Mouse (Mus musculus) CH12.LX (cell line): Measurements from ENCODE around the gene Nbas. TPM values are rescaled to one million over a fixed set of nuclear protein-coding genes. Genes with fewer than 3 reads are reported as not detected.

Source experiments
- DNase-seq: peaks from one replicate; pipeline ENCODE4 v3.0.0-alpha.2; 2013; ENCODE audit errors: extremely low read depth
- H3K27ac ChIP-seq: 2 replicates; pipeline ENCODE4 v1.5.1; 2012; ENCODE audit warnings: low read depth, mild to moderate bottlenecking, control low read depth, moderate library complexity; ENCODE audit not compliant: insufficient read depth
- H3K27me3 ChIP-seq: replicated peaks from 2 replicates; pipeline ENCODE3; 2012; ENCODE audit warnings: inconsistent platforms
- H3K36me3 ChIP-seq, 2 experiments: replicated peaks in 1 of 2; 2 replicates each; pipeline versions ENCODE3 to v1.6.1; 2012; ENCODE audit warnings: inconsistent platforms in 1 of 2, low read length in 1 of 2, mild to moderate bottlenecking in 1 of 2, mixed read lengths in 1 of 2, moderate library complexity in 1 of 2; ENCODE audit not compliant: control insufficient read depth in 1 of 2, insufficient read depth in 1 of 2
- H3K4me1 ChIP-seq, 2 experiments: 2 replicates each; pipeline ENCODE4 v1.6.1; 2012; ENCODE audit warnings: inconsistent platforms in 1 of 2, moderate library complexity in 1 of 2; ENCODE audit not compliant: insufficient read depth in 2 of 2, control insufficient read depth in 1 of 2
- H3K4me2 ChIP-seq: 2 replicates; pipeline ENCODE4 v1.6.1; 2012; ENCODE audit warnings: low read depth, mild to moderate bottlenecking, control low read depth; ENCODE audit not compliant: poor library complexity, insufficient read depth, severe bottlenecking
- H3K4me3 ChIP-seq, 3 experiments: fragments of 150-350 bp in 1 of 3; sonication (generic) in 1 of 3; replicated peaks in 1 of 3; 2 replicates each; pipeline versions ENCODE3 to v1.5.1; 2011 to 2012; ENCODE audit warnings: low read depth in 2 of 3, low read length in 2 of 3, mild to moderate bottlenecking in 2 of 3, moderate library complexity in 2 of 3, control low read depth in 1 of 3, improper control_type of control experiment in 1 of 3, inconsistent platforms in 1 of 3, mixed read lengths in 1 of 3; ENCODE audit not compliant: poor library complexity in 1 of 3
- H3K79me2 ChIP-seq: replicated peaks from 2 replicates; pipeline ENCODE4 v1.6.1; 2012; ENCODE audit warnings: mild to moderate bottlenecking, moderate library complexity; ENCODE audit not compliant: control insufficient read depth, poor library complexity, insufficient read depth, severe bottlenecking; ENCODE audit errors: extremely low read depth
- H3K9ac ChIP-seq: 2 replicates; pipeline ENCODE4 v1.6.1; 2012; ENCODE audit warnings: low read depth, mild to moderate bottlenecking, control low read depth, moderate library complexity; ENCODE audit not compliant: insufficient read depth
- H3K9me3 ChIP-seq: replicated peaks from 2 replicates; pipeline ENCODE3; 2012; ENCODE audit warnings: low read length, inconsistent platforms, mixed read lengths
- CHD2 ChIP-seq: IDR thresholded peaks from 2 replicates; pipeline ENCODE4 v1.6.1; 2011; ENCODE audit warnings: low read length, improper control_type of control experiment
- CTCF ChIP-seq, 2 experiments: IDR thresholded peaks in 1 of 2; conservative IDR thresholded peaks in 1 of 2; 2 replicates each; pipeline ENCODE4 v1.5.1; 2011 to 2012; ENCODE audit warnings: low read depth in 2 of 2, low read length in 2 of 2, improper control_type of control experiment in 1 of 2, inconsistent platforms in 1 of 2, mild to moderate bottlenecking in 1 of 2, moderate library complexity in 1 of 2
- ETS1 ChIP-seq: conservative IDR thresholded peaks from 2 replicates; pipeline ENCODE4 v1.6.1; 2012; ENCODE audit warnings: low read depth, mild to moderate bottlenecking, inconsistent platforms, low read length, improper control_type of control experiment, moderate library complexity
- GABPA ChIP-seq: IDR thresholded peaks from 2 replicates; pipeline ENCODE4 v1.6.1; 2012; ENCODE audit warnings: low read depth, low read length, improper control_type of control experiment, inconsistent platforms; ENCODE audit not compliant: insufficient replicate concordance
- HCFC1 ChIP-seq: IDR thresholded peaks from 2 replicates; pipeline ENCODE4 v1.6.1; 2012; ENCODE audit warnings: low read depth, mild to moderate bottlenecking, inconsistent platforms, low read length, improper control_type of control experiment
- IRF4 ChIP-seq: IDR thresholded peaks from 2 replicates; pipeline ENCODE4 v1.6.1; 2014; ENCODE audit warnings: low read depth, mild to moderate bottlenecking, inconsistent platforms, low read length, improper control_type of control experiment
- JUN ChIP-seq: IDR thresholded peaks from 2 replicates; pipeline ENCODE4 v1.6.1; 2011; ENCODE audit warnings: low read depth, mild to moderate bottlenecking, low read length, improper control_type of control experiment, moderate library complexity; ENCODE audit not compliant: insufficient read depth
- KAT2A ChIP-seq: IDR thresholded peaks from 2 replicates; pipeline ENCODE4 v1.6.1; 2012; ENCODE audit warnings: low read length, improper control_type of control experiment, inconsistent platforms; ENCODE audit not compliant: insufficient replicate concordance
- MAFK ChIP-seq: IDR thresholded peaks from 2 replicates; pipeline ENCODE4 v1.6.1; 2011; ENCODE audit warnings: low read length, improper control_type of control experiment; ENCODE audit not compliant: insufficient replicate concordance
- MAZ ChIP-seq: IDR thresholded peaks from 2 replicates; pipeline ENCODE4 v1.6.1; 2012; ENCODE audit warnings: low read depth, mild to moderate bottlenecking, inconsistent platforms, low read length, improper control_type of control experiment, moderate library complexity
- MEF2A ChIP-seq: IDR thresholded peaks from 2 replicates; pipeline ENCODE4 v1.6.1; 2014; ENCODE audit warnings: low read depth, mild to moderate bottlenecking, inconsistent platforms, low read length, improper control_type of control experiment, borderline replicate concordance
- MXI1 ChIP-seq: IDR thresholded peaks from 2 replicates; pipeline ENCODE4 v1.6.1; 2011; ENCODE audit warnings: mild to moderate bottlenecking, low read depth, low read length, improper control_type of control experiment
- POLR2A ChIP-seq: IDR thresholded peaks from 2 replicates; pipeline ENCODE4 v1.6.1; 2011; ENCODE audit warnings: low read depth, mild to moderate bottlenecking, improper control_type of control experiment, low read length
- POLR2AphosphoS2 ChIP-seq: IDR thresholded peaks from 2 replicates; pipeline ENCODE4 v1.6.1; 2011; ENCODE audit warnings: low read depth, low read length, improper control_type of control experiment
- RAD21 ChIP-seq: IDR thresholded peaks from 2 replicates; pipeline ENCODE4 v1.6.1; 2011; ENCODE audit warnings: low read depth, mild to moderate bottlenecking, low read length, improper control_type of control experiment, moderate library complexity
- SMC3 ChIP-seq: IDR thresholded peaks from 2 replicates; pipeline ENCODE4 v1.6.1; 2011; ENCODE audit warnings: low read depth, low read length, improper control_type of control experiment
- TCF12 ChIP-seq: IDR thresholded peaks from 2 replicates; pipeline ENCODE4 v1.6.1; 2014; ENCODE audit warnings: low read depth, mild to moderate bottlenecking, inconsistent platforms, low read length, improper control_type of control experiment
- USF1 ChIP-seq: IDR thresholded peaks from 2 replicates; pipeline ENCODE4 v1.6.1; 2014; ENCODE audit warnings: low read depth, mild to moderate bottlenecking, inconsistent platforms, low read length, improper control_type of control experiment
- USF2 ChIP-seq: conservative IDR thresholded peaks from 2 replicates; pipeline ENCODE4 v1.6.1; 2011; ENCODE audit warnings: low read depth, low read length, improper control_type of control experiment
- ZC3H11A ChIP-seq: IDR thresholded peaks from 2 replicates; pipeline ENCODE4 v1.6.1; 2012; ENCODE audit warnings: low read depth, mild to moderate bottlenecking, inconsistent platforms, low read length, improper control_type of control experiment
- ZKSCAN1 ChIP-seq: IDR thresholded peaks from 2 replicates; pipeline ENCODE4 v1.6.1; 2012; ENCODE audit warnings: low read depth, inconsistent platforms, low read length, improper control_type of control experiment, borderline replicate concordance
- dilution Hi-C: fragments of 300-500 bp; cut with MboI; formaldehyde crosslinking; loops from 2 replicates; pipeline ENCODE4 v1.14.3; 2020; ENCODE audit warnings: low sequenced_read_pairs; ENCODE audit not compliant: extremely low pct_unique_long_range_greater_than_20kb, extremely low pct_ligation_motif_present
- in situ Hi-C: fragments of 300-500 bp; cut with MboI; formaldehyde crosslinking; loops from 3 replicates; pipeline ENCODE4 v1.14.3; 2019; ENCODE audit warnings: low sequenced_read_pairs, low pct_ligation_motif_present, low pct_unique_long_range_greater_than_20kb, mixed read lengths
- polyA plus RNA-seq: library from polyadenylated mRNA; unstranded; fragments of >175 nt; gene quantifications from 2 replicates; pipeline ENCODE4 v1.2.1, GENCODE M21; 2012; ENCODE audit warnings: low read depth; ENCODE audit not compliant: insufficient read length
- total RNA-seq, 2 experiments: library from RNA; depleted of rRNA; stranded (reverse); fragments of 300-350 nt in 1 of 2; fragments of >200 nt in 1 of 2; gene quantifications; 2 replicates each; pipeline ENCODE4 v1.2.3; 2012 to 2014

Nbas gene
- total and polyA plus RNA-seq, 3 experiments = 16.9 to 51.6 (median 22.1) TPM

GRCm38 (mm10) chr12:13342535-13342934, 73.6 kb downstream of the Nbas start:
- H3K4me1 ChIP-seq = no peaks in the 10 kb centered on the region
- H3K27ac ChIP-seq = no peak overlapping the region
- H3K4me2 ChIP-seq = no peak overlapping the region
- in situ Hi-C loops = no loop called here
- H3K36me3 ChIP-seq = peaks cover 27 to 43% of the 10 kb centered on the region in 2 experiments
- no peak for TF ChIP-seq IRF4
- TF ChIP-seq JUN = no peak
- no peak for TF ChIP-seq POLR2A
- no peak for TF ChIP-seq MAFK
- no peak for TF ChIP-seq ETS1
- TF ChIP-seq CHD2 = no peak
- no peak for TF ChIP-seq USF2
- no peak for TF ChIP-seq RAD21
- no peak for TF ChIP-seq SMC3
- no peak for TF ChIP-seq MXI1
- TF ChIP-seq POLR2AphosphoS2 = no peak
- TF ChIP-seq USF1 = no peak
- no peak for TF ChIP-seq TCF12
- TF ChIP-seq CTCF (conservative IDR thresholded peaks at IDR 0.05 in 1 of 2, IDR thresholded peaks at IDR 0.05 in 1 of 2; ENCODE audit: low read depth in 2 of 2, low read length in 2 of 2) = no peak
- no peak for TF ChIP-seq ZC3H11A
- TF ChIP-seq MEF2A = no peak
- no peak for TF ChIP-seq HCFC1
- no peak for TF ChIP-seq KAT2A
- TF ChIP-seq ZKSCAN1 = no peak
- H3K9me3 ChIP-seq = no peaks in the 10 kb centered on the region
- H3K4me3 ChIP-seq = no peak overlapping the region
- H3K9ac ChIP-seq = no peak overlapping the region
- no peaks in the 10 kb centered on the region for H3K79me2 ChIP-seq
- dilution Hi-C loops = no loop called here
- no peak for DNase-seq
- no peaks in the 10 kb centered on the region for H3K27me3 ChIP-seq

- no peak overlapping the region for H3K4me2 ChIP-seq
- TF ChIP-seq GABPA (no peak), JUN (no peak), MAZ (no peak)
- no peak overlapping the region for H3K27ac ChIP-seq
- DNase-seq = no peak
- no peaks in the 10 kb centered on the region for H3K79me2 ChIP-seq
- dilution Hi-C loops (no loop called here), in situ Hi-C loops (no loop called here)
- no peaks in the 10 kb centered on the region for H3K27me3 ChIP-seq
- peaks cover 0 to 8% of the 10 kb centered on the region in 2 experiments; a peak in 2 of 4 replicates for H3K4me1 ChIP-seq
- no peaks in the 10 kb centered on the region for H3K9me3 ChIP-seq
- no peak overlapping the region for H3K9ac ChIP-seq
- peaks cover 41 to 66% of the 10 kb centered on the region in 2 experiments for H3K36me3 ChIP-seq
- H3K4me3 ChIP-seq = no peak overlapping the region
Measured at GRCm38 (mm10) chr12:13356201-13356600, 87.3 kb downstream of the Nbas start.
